Mouse (Mus musculus) lung, adult 2 months (tissue): ENCODE results near the gene Gga1.

Source experiments
- CTCF ChIP-seq: fragments of 200-500 bp; IDR thresholded peaks from 2 replicates; pipeline ENCODE4 v1.5.1; 2011; ENCODE audit warnings: mild to moderate bottlenecking, low read length, control low read depth; ENCODE audit not compliant: insufficient read depth
- POLR2A ChIP-seq: fragments of 200-500 bp; IDR thresholded peaks from 2 replicates; pipeline ENCODE4 v1.6.1; 2011; ENCODE audit warnings: low read depth, mild to moderate bottlenecking, control low read depth, low read length, borderline replicate concordance; ENCODE audit errors: extremely low read depth

DNA sequence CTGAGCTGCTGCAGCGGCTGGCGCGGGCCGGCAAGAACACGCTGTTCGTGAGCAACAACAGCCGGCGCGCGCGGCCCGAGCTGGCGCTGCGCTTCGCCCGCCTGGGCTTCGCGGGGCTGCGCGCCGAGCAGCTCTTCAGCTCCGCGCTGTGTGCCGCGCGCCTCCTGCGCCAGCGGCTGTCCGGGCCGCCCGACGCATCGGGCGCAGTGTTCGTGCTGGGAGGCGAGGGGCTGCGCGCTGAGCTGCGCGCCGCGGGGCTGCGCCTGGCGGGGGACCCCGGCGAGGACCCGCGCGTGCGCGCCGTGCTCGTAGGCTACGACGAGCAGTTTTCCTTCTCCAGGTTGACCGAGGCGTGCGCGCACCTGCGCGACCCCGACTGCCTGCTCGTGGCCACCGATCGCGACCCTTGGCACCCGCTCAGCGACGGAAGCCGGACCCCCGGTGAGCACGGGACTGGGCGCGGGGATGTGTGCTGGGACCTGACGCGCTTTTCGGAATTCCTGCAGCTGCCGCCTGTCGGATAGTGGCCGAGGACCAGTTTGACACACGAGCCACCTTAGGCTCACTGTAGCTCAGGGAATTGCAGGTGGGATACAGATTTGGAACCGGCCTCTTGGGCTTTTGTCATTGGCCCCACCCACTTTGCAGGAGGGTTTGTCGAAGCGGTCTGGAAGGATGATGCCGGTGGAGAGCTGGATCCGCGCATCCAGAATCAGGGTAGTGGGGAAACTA is 37.3 kb downstream of the Gga1 start:
- TF ChIP-seq POLR2A (no peak), CTCF (no peak)
